18 mouse cellular contexts compared by ENCODE assay signal in genomic region chr11:86818928-86819327, GRCm38 (mm10). TPM values are rescaled to one million over a fixed set of nuclear protein-coding genes. Genes with fewer than 3 reads are reported as not detected.
A peak's percentile ranks its signal among the peaks of the same experiment; 100 is the strongest.
DNase-seq lines count a peak whose midpoint lies in the region; ATAC-seq and TF ChIP-seq lines count a peak whose summit lies in the region.
"Had no signal": no experiment of that assay in that cellular context is flagged by ENCODE, and none has a peak within 500 bp of the region (broad histone marks: within the 10 kb centered on the region; RNA-seq: fewer than 3 reads in every experiment).

No protein-coding gene starts in this region.

- H3K9me3 ChIP-seq in kidney, embryonic 14.5 days (ENCODE audit: control insufficient read depth, low read length), result no peaks in the 10 kb centered on the region
- no peaks in the 10 kb centered on the region for H3K9me3 ChIP-seq in forebrain, embryonic 12.5 days
- H3K9me3 ChIP-seq in hindbrain, embryonic 15.5 days, result no peaks in the 10 kb centered on the region
- no peaks in the 10 kb centered on the region for H3K9me3 ChIP-seq in neural tube, embryonic 13.5 days
- H3K9me3 ChIP-seq in limb, embryonic 10.5 days (replicated peaks), result no peaks in the 10 kb centered on the region

- H3K4me2 ChIP-seq in kidney, embryonic 14.5 days (replicated peaks; ENCODE audit: low read depth, low read length), result no peak overlapping the region
- peak overlapping the region; percentile 30 for H3K4me2 ChIP-seq in forebrain, embryonic 12.5 days
- H3K4me2 ChIP-seq in hindbrain, embryonic 15.5 days, result no peak overlapping the region
- no peak overlapping the region for H3K4me2 ChIP-seq in neural tube, embryonic 13.5 days
- H3K4me2 ChIP-seq: heart, embryonic 11.5 days had no signal

- 84% methylated on average over 2 of the region's 2 CpGs for WGBS in kidney, embryonic 14.5 days
- 91% methylated on average over 2 of the region's 2 CpGs for WGBS in kidney, adult 2 months
- 65% methylated on average over 2 of the region's 2 CpGs for WGBS in forebrain, embryonic 12.5 days
- WGBS in hindbrain, embryonic 15.5 days, result 82% methylated on average over 2 of the region's 2 CpGs
- WGBS in neural tube, embryonic 13.5 days, result 94% methylated on average over 2 of the region's 2 CpGs
- 86% methylated on average over 2 of the region's 2 CpGs for WGBS in limb, embryonic 10.5 days

- H3K27ac ChIP-seq in kidney, embryonic 14.5 days (ENCODE audit: low read depth, low read length), result peak overlapping the region; percentile 78; the same call in 1 of the 2 replicates
- H3K27ac ChIP-seq in kidney, adult 2 months (ENCODE audit: insufficient read depth, low read depth, low read length), result no peak overlapping the region
- peak overlapping the region; percentile 85 for H3K27ac ChIP-seq in forebrain, embryonic 12.5 days
- peak overlapping the region; percentile 62 for H3K27ac ChIP-seq in hindbrain, embryonic 15.5 days (replicated peaks)
- H3K27ac ChIP-seq in neural tube, embryonic 13.5 days (replicated peaks), result peak overlapping the region; percentile 59
- H3K27ac ChIP-seq in limb, embryonic 10.5 days, result no peak overlapping the region
- H3K27ac ChIP-seq: gastrocnemius, adult 2 months; liver, embryonic 14.5 days had no signal

- 0 out of 2 replicates have a peak, but pooled peaks cover 4% of the 10 kb centered on the region for H3K4me1 ChIP-seq in kidney, embryonic 14.5 days (ENCODE audit: control insufficient read depth, insufficient read depth, low read length)
- no peaks in the 10 kb centered on the region for H3K4me1 ChIP-seq in kidney, adult 2 months (ENCODE audit: control insufficient read depth, insufficient read depth, low read length)
- H3K4me1 ChIP-seq in forebrain, embryonic 12.5 days, result peaks cover 19% of the 10 kb centered on the region
- H3K4me1 ChIP-seq in hindbrain, embryonic 15.5 days (replicated peaks), result peaks cover 8% of the 10 kb centered on the region; the same call in 1 of the 2 replicates
- H3K4me1 ChIP-seq in neural tube, embryonic 13.5 days (replicated peaks), result peaks cover 12% of the 10 kb centered on the region
- H3K4me1 ChIP-seq in limb, embryonic 10.5 days, result no peaks in the 10 kb centered on the region

- no peak for TF ChIP-seq CTCF in kidney, adult 2 months (conservative IDR thresholded peaks at IDR 0.05; ENCODE audit: insufficient read depth, insufficient read length, low read depth, low read length)

- no peak for TF ChIP-seq POLR2A in kidney, adult 2 months (IDR thresholded peaks at IDR 0.05; ENCODE audit: low read depth, low read length)

- H3K4me3 ChIP-seq in kidney, embryonic 14.5 days (ENCODE audit: low read length), result no peak overlapping the region
- no peak overlapping the region for H3K4me3 ChIP-seq in kidney, adult 2 months (ENCODE audit: insufficient read depth, low read depth, low read length)
- H3K4me3 ChIP-seq in forebrain, embryonic 12.5 days (replicated peaks), result no peak overlapping the region
- no peak overlapping the region for H3K4me3 ChIP-seq in hindbrain, embryonic 15.5 days
- no peak overlapping the region for H3K4me3 ChIP-seq in neural tube, embryonic 13.5 days
- no peak overlapping the region for H3K4me3 ChIP-seq in limb, embryonic 10.5 days
- H3K4me3 ChIP-seq: gastrocnemius, adult 2 months; megakaryocyte, embryonic 14.5 days had no signal

- DNase-seq in kidney, adult 2 months, result no peak
- DNase-seq in liver, result no peak
- no peak for DNase-seq in limb, embryonic 10.5 days (ENCODE audit: low spot score)
- no peak for DNase-seq in layer of hippocampus, postnatal 25 days (ENCODE audit: extremely low spot score in 1 of 2, low spot score in 1 of 2)
- DNase-seq: cerebellum, adult 11-12 months; gastrocnemius, adult 2 months; kidney, postnatal 25 days; left cerebral cortex, postnatal 4 days; lung, postnatal 10 days; retina, postnatal 1 day; thymus, adult 2 months had no signal

- H3K27me3 ChIP-seq in kidney, embryonic 14.5 days (ENCODE audit: control insufficient read depth, insufficient read depth, low read length), result no peaks in the 10 kb centered on the region
- no peaks in the 10 kb centered on the region for H3K27me3 ChIP-seq in kidney, adult 2 months (replicated peaks; ENCODE audit: control insufficient read depth, insufficient read depth, low read length)
- H3K27me3 ChIP-seq in forebrain, embryonic 12.5 days, result no peaks in the 10 kb centered on the region
- no peaks in the 10 kb centered on the region for H3K27me3 ChIP-seq in hindbrain, embryonic 15.5 days
- no peaks in the 10 kb centered on the region for H3K27me3 ChIP-seq in neural tube, embryonic 13.5 days
- H3K27me3 ChIP-seq in limb, embryonic 10.5 days (ENCODE audit: low read depth, poor library complexity, severe bottlenecking), result no peaks in the 10 kb centered on the region

- H3K9ac ChIP-seq in kidney, embryonic 14.5 days (ENCODE audit: low read depth, low read length), result no peak overlapping the region
- H3K9ac ChIP-seq in forebrain, embryonic 12.5 days, result no peak overlapping the region
- H3K9ac ChIP-seq in hindbrain, embryonic 15.5 days, result no peak overlapping the region
- no peak overlapping the region for H3K9ac ChIP-seq in neural tube, embryonic 13.5 days
- H3K9ac ChIP-seq: liver, embryonic 14.5 days had no signal

- ATAC-seq in kidney, embryonic 14.5 days (ENCODE audit: low FRiP score, low TSS enrichment), result no peak
- ATAC-seq in forebrain, embryonic 12.5 days (ENCODE audit: low FRiP score), result no peak
- no peak for ATAC-seq in hindbrain, embryonic 15.5 days (ENCODE audit: low FRiP score, low read depth)
- no peak for ATAC-seq in neural tube, embryonic 13.5 days (ENCODE audit: low read depth)

- no peaks in the 10 kb centered on the region for H3K36me3 ChIP-seq in kidney, embryonic 14.5 days (ENCODE audit: control insufficient read depth, insufficient read depth, low read length)
- no peaks in the 10 kb centered on the region for H3K36me3 ChIP-seq in kidney, adult 2 months (ENCODE audit: control insufficient read depth, insufficient read depth, low read length)
- H3K36me3 ChIP-seq in forebrain, embryonic 12.5 days (replicated peaks), result no peaks in the 10 kb centered on the region
- H3K36me3 ChIP-seq in hindbrain, embryonic 15.5 days, result no peaks in the 10 kb centered on the region
- no peaks in the 10 kb centered on the region for H3K36me3 ChIP-seq in neural tube, embryonic 13.5 days
- H3K36me3 ChIP-seq in limb, embryonic 10.5 days, result no peaks in the 10 kb centered on the region

RNA-seq across cellular contexts. Expression of gene Dhx40, which starts 11.4 kb away (rescaled TPM):
- polyA plus RNA-seq in kidney, embryonic 14.5 days (2014; fragmentation: Nextera tagmentation; extraction: Ambion mirVana), result 29.6 and 44.5 TPM in 2 replicates
- polyA plus RNA-seq in kidney, adult 2 months (2012; rRNA removed), result 6.5 and 10.0 TPM in 2 replicates
- 44.0 and 48.2 TPM in 2 replicates for polyA plus RNA-seq in forebrain, embryonic 12.5 days (2016; fragmentation: Nextera tagmentation; extraction: Ambion mirVana)
- 17.6 and 19.8 TPM in 2 replicates for polyA plus RNA-seq in hindbrain, embryonic 15.5 days (2015; fragmentation: Nextera tagmentation; extraction: Ambion mirVana)
- 24.2 and 27.8 TPM in 2 replicates for polyA plus RNA-seq in neural tube, embryonic 13.5 days (2015; fragmentation: Nextera tagmentation; extraction: Ambion mirVana)
- 28.4 and 36.1 TPM in 2 replicates for polyA plus RNA-seq in limb, embryonic 10.5 days (2016; fragmentation: Nextera tagmentation; extraction: Ambion mirVana)
- 10 to 100 TPM; 29.2 to 33.9 TPM for total RNA-seq in layer of hippocampus, postnatal 25 days (2021)

Comparison
In these comparisons a context has a peak if more than half of its experiments do, and no peak if none do; other contexts are left out.
1. H3K27ac ChIP-seq: peak in kidney, embryonic 14.5 days (single experiment), forebrain, embryonic 12.5 days (single experiment), hindbrain, embryonic 15.5 days (single experiment) and neural tube, embryonic 13.5 days (single experiment); none in kidney, adult 2 months (single experiment) and limb, embryonic 10.5 days (single experiment).